Mouse (Mus musculus) retina, postnatal 7 days (tissue): ENCODE measurements around the gene Kazn.

Experiments
- DNase-seq: peaks from one replicate; pipeline ENCODE4 v3.0.0-alpha.2; 2012; ENCODE audit warnings: low read depth, low spot score

The Kazn gene

DNA sequence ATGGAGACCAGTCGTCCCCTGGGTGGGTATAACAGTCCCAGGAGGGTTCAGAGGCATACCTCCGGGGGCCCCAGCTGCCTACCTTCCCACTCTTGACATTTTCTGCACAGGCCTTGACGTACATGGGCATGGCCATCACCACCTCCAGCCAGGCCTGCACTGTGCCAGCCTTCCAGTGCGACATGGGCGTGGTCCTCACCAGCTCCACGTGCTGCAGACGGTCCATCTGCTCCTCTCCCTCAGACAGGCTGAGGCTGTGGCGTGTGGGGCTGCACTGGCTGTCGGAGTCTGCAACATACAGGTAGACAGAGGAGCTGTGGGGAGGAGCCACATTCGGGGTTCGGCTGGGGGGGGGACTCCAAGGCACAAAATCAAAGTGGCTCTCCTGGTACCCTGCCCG, 121.2 kb downstream of the Kazn start:
- DNase-seq = no peak

DNA sequence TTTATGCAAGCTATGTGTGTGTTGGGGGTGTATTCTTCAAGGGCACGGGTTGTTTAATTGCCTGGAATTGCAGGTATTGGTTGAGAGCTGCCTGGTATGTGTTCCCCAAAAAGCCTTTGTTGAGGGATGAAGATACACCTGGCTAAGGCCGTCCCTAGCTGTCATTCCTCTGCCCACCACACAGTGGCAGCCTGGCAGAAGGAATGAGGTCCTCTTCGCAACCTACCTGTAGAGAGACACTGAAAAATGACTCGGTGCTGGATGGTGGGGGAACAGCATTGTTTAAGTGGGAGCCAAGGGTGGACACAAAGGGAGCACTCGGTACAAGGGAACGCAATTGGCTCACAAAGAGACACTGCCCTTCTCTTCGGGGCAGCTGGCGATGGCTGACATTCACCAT, 125.9 kb downstream of the Kazn start:
- DNase-seq = no peak

DNA sequence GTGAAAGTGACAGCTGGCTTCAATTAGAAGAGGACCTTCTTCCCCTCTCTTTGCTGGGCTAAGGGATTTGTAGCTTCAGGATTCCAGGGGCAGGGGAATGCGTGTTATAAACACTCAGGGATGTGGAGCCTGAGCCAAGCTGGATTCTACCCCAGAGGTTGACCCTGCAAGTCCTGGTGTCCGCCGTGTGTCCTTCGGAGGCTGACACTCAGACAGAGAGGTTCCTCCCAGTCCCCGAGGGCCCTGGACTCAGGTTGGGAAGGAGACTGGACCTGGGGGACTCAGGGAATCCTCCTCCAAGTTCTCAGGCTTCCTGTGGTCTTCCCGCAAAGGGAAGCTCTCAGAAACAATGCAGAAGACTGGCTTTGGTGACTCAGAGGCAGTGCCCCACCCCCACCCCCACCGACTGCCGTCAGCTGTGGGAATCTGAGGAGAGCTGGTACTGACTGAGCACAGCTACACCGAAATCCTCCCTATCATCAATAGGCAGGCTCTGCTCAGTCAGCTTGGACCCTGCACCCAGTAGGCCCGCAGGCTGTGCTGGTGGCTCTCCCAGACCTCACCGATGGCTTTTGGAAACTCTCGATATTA, 136.0 kb downstream of the Kazn start:
- no peak for DNase-seq

DNA sequence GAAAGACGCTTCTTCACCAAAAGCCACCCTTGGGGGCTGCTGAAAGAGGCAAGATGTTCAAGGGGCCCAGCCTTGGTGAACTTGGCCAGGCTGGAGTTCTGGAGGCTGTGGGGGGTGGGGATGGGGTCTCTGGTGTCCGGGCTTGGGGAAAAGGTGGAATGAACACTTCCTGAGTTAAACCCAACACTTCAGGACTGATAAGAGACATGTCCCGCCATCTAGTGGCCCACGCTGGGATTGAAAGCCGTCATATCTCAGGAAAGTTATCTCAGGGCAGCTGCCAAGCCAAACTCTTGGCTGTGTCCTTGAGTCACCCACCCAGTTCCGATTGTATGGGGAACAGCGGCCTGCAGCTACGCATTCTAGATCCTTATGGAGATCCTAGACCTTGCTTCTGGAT, 140.9 kb downstream of the Kazn start:
- DNase-seq = no peak

DNA sequence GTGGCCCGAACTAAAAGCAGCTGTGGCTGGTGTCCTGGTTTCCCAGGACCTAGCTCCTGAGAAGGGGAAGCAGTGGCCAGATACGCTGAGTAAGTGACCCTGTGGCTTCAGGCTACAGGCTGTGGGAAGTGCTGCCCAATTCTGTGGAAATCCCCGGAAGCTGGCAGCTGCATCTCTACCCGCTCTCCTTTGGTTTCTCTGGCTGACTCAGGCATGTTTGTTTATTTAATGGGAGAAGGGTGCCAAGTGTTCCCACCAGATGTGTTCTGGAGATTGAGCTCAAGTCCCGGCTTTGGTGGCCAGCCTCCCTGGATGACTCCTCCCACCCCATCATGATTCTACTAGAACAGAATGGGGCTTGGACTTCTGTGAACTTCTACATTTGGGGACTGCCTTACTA, 141.3 kb downstream of the Kazn start:
- DNase-seq = no peak

DNA sequence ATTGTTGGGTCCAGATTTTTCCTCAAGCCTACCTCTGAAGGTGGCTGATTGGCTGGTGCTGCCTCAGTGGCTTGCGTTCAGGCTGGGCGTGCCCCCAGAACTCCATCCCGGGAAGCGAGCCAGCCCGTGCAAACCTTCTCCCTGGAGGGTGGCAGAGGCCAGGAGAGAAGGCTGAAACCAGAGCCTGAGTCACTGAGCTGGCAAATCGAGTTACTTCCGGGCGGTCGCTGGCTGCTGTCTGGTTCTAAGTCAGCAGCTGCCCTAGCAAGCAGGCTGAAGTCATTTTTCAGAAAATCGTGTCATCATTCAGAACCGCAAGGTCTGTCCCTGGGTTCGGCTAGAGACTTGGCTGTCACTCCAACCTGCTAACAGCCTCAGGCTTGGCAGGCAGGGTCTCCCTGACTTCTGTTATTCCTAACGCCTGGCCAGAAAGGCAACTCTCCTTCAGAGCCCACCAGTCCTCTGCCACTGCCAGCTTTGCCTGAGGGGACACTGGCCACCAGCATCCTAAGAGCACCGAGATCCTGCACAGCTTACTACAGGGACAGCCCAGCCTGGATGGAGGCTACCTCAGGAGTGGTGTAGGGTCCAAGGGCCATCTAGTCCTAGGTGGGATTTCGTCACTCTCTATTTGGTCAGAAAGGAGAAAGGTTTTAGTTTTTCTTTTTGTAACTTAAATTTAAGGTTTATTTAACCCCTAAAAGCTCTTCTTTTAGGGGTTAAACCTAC, 143.5 kb downstream of the Kazn start:
- no peak for DNase-seq

DNA sequence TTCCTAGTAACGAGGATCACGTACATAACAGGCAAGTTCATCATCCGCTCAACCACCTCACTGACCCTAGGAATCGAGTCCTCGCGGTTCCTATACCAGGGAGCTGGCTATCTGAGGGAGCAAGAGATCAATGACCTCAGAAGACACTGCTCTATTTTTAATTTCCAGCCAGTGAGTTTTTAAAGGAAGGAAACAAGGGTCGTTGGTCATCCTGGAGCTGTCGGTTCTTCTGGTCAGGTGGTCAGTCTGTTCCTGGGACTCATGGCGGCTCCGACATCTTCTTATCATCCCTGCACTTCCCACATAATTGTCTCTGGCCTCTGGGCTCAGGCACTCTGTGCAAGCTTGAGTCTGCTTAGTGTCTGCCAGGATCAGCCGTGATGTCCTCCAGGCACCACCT, 144.8 kb downstream of the Kazn start:
- DNase-seq = no peak

DNA sequence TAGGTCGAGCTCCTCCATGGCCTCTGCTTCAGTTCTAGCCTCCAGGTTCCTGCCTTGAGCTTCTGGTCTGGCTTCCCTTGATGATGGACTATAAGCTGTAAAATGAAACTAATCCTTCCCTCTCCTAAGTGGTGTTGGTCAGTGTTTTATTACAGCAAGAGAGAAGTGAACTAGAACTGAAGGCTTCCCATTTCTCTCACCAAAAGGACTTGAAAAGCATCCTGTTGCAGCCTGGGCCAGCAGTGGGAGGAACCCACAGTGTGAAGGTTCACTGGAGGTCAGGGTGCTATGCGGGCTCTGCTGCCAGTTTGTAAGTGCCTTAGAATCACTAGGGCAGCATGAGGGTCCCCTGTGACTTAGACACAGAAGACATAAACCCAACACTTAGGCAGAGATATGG, 148.1 kb downstream of the Kazn start:
- no peak for DNase-seq

DNA sequence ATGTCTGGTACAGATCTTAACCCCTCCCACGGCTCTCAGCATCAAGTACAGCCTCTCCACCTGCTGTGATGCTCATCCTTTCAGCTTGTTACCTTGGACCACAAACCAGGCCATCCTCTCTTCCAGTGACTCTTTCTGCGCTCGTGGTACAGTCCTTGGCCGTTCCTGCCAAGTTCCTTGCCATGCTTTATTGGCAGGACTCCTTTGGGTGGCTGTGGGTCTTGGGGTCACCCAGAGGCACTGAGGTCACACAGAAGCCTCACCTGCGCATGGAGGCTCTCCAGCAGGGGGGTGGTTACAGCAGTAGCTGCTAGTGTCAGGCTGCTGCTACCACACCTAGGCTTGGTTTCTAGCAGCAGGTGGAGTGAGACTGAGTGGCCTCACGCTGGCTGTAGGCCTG, 149.2 kb downstream of the Kazn start:
- no peak for DNase-seq

DNA sequence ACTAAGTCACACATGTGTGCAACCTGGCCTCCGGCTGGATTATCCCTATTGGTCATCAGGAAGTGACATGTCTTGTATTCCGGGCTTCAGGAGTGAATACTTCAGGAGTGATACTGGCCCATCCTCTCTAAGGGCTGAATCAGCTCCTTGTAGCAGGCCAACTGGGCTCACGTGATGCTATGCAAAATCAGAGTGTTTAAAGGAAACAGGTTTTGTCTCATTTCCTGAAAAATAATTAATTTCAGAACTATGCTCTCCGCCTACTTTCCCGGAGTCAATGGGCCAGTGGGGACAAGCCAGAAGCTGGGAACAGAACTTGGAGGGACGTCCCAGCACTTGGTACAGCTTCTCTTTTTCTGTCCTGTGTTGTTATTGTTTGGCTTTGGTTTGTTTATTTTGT, 150.4 kb downstream of the Kazn start:
- DNase-seq = no peak

DNA sequence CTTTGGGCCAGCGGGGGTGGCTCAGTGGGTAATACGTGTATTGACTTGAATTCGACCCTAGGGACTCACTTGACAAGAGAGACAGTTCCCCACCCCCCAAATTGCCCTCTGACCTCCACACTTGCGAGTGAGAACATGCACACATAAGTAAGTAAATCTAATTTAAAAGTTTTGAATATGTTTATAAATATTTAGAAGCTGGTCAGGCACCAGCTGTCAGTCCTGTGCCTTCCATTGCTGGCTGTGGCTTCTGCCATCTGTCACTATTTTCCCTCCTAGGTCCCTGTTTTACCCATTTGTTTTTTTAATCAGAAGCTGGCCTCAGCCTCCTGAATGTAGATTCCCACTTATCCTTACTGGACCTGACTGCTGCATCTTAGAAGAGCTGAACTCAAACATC, 150.8 kb downstream of the Kazn start:
- DNase-seq = no peak

DNA sequence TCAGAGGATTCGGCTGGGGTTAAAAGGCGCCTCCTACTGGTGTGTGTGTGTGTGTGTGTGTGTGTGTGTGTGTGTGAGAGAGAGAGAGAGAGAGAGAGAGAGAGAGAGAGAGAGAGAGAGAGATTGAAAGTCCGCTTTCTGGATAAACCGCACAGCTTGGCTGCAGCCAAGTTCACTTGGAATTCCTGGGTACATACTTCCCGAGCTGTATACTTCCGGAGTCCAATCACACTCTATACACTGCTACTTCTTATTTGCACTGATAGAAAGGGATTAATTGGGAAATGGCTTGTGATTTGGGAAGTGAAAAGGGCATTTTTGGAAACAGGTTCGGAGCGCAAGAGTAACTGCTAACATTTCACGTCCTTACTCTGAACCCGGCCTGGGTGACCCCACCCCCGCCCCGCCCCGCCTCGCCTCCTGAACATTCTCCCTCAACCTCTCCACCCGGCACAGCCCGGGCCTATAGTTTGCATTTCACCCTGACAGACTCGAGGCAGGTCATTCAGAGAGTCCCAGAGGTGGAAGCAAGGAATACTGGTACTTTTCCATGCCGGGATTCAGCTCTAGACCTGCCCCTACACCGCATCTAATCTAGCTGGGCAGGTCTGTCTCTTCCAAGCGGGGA, 154.2 kb downstream of the Kazn start:
- DNase-seq = no peak

DNA sequence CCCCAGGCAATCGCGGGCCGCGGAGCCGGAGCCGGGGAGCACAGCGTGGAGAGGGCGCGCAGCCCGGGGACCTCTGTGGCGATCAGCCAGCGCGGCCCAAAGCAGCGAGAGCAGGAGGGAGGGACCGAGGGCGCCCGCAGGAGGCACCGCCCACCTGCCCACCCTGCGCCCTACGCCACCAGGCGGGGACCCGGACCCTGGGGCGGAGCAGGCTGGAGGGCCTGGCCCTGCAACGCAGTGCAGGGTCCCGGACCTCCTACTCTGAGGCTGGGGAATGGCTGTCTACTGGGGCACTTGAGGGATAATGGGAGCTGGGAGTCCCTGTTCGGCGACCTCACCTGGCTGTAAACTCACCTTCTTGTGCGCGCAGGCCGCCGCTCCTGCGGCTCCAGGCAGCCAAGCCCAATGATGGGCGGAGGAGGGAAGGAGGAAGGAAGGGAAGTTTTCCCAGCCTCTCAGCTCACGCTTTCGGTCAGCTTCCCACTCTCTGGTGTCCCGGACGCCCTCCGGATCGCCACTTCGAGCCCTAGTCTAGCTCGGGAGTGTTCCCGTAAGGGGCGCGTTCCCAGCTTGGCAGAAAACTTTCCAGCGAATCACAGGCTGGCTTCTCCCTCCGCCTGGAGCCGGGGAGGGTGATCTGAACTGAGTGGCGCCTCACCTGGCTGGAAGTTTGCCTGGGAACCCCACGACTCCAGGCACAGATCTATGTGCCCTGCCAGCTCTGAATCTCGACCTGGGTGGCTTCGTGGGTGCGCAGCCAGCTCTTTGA, 154.9 kb downstream of the Kazn start, which contains the start of gene Tmem51:
Tmem51 (minus strand) TSS at position 174 of the 769 bp plus-strand sequence.
- DNase-seq = no peak

DNA sequence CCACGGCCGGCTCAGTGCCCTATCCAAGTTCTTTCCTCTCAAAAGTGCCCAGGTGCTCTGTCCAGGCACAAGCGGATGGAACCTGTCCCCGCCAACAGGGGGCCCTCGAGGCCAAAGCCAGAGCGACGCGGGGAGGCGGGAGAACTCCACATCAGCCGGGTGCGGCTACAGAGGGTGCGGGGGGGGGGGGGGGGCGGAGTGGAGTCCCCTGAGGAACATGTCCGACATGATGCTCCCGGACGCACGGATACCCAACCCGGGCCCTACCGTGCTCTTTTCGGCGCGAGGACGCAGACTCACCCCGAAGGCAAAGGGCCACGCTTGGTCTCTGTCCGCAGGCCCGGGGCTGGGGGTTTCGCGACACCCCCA, 155.5 kb downstream of the Kazn start:
- DNase-seq = no peak

DNA sequence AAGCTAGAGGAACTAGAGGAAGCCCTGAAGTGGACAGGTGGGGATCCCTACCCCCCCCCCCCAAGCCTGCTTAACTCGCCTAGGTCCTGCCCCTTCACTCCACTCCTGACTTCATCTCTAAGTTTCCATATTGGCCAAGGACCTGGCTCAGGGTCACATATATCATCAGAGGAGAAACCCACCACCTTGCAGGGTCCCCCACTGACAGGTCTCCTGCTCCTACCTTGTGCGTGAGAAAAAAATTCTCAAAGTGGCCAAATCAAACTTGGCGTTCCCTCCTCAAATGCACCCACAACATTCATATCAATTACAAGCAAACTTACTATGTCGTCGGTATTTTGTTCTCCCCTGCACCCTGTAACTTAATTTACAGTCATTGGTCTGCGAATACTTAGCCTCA, 156.0 kb downstream of the Kazn start:
- DNase-seq = no peak

DNA sequence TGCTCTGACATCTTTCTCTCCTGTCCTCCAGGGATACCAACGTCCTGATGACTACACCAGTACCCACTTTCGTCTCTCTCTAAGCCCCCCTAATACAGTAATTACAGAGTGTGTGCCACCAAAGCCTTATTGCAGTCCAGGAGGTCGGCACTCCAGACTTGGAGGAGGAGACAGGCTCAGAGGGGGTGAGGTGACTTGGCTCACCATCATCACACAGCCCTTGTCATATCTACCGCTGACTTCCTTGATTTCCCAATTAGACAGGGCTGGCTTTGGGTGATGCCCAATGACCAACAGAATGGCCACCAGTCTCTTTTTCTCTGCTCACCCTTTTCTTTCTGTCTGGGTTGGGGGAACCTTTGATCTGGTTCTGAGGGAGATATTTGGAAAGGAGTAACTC, 156.5 kb downstream of the Kazn start:
- DNase-seq = no peak

DNA sequence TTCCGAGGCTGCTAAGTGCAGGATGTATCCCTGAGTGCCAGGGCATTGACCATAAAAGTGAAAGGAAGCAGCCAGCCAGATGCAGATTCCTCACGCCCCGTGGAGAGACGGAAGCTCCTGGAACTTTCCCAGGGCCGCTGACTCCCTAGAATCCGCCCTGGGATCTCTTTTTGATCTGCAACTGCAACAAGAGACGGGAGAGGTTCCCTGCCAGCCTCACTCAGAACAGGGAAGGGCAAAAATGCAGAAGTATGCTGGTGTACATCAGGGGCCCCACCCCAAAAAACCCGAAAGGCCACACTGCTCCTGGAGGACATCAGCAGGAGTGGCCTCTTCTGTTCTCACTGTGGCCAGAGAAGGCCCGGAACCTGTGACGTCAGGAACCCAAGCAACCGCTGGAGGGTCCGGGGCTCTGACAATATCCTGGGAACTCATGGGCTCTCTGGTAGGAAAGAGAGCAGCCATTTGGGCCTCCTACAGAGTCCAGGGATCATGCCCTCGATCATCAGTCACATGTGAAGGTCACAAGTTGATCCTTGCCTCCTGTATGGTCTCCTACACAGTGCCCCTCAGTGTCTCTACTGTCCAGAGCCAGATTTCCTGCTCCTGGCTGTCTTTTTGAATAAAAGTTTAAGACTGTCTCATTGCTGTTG, 157.4 kb downstream of the Kazn start:
- no peak for DNase-seq

DNA sequence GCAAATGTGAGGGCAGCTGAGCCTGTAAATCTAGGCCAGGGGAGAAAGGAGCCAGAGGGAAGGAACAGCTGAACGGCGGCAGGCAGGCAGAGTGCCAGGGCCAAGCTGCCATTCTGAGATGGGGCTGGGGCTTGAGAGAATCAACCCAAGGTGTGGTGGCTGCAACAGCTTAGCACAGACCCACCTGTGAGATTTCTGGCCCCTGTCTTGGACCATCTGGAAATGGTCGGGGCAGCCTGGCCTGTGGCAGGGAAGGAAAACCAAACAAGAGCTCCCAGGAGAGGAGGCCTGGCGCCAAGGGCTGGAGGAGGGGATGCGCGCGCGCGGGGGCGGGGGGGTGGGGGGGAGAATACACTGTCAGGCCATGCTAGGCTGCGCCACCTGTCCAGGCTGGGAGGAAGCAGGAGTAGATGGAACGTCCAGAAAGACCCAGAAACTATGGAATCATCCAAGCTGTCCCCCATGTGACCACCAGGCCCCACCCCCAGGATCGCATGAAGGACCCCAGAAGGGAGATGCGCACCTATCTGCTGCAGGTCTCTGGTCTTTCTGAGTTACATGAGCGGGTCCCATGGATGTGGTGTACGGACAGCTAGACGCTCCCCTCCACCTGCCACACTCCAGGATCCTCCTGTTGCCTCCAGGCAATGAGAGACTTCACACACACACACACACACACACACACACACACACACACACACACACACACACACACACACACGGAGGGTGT, 158.1 kb downstream of the Kazn start:
- DNase-seq = no peak

DNA sequence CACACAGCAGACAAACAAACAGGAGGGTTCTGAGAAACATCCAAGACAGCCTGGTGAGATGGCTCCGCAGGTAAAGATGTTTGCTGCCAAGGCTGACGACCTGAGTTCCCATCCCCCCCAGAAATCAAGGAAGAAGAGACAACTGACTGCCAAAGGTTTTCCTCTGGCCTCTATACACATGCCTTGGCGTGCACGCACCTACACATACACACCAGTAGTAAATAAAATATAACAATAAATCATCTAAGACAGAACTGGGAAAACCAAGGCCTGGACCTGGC, 158.8 kb downstream of the Kazn start:
- DNase-seq = no peak

DNA sequence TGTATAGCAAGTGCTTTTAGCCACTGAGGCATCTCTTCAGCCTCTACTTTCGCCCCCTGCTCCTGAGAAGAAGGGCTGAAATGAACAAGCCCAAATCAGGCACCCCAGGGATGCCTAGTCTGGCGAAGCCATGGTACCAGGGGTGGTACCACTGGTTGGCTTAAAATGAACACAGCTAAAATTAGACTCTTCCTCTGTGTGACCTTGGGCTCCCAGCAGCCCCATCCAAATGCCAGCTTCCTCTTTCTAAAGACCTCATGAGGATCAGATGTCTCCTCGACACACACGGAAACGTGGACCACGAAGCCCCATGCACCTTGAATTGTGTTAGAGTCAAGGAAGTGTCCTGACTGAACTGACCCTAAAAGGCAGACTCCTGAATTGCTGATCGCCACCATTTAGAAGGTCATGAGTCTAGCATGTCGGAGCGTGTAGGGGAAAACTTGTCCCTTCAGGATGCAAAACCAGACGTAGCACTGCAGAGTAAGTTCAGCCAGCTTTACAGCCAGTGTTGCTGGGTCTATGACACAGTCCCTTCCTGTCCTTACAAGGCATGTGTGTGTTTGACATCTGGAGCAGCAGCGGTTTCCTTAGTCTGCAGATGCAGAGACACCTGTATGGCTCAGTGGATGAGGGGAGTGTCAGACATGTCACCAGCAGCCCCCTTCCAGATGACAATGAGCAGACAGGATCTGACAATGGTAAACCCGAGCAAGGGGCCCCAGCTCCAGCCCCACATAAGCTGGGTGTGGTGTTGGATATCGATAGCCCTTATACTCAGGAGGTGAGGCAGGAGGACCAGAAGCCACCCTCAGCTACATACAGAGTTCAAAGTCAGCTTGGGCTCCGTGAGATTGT, 159.3 kb downstream of the Kazn start:
- DNase-seq = no peak
